Mouse (Mus musculus) cerebellum, adult 11 months (tissue): Measurements from ENCODE around the gene Zfp366.
A peak's percentile ranks its signal among the peaks of the same experiment; 100 is the strongest.

Source experiments
- DNase-seq: peaks from one replicate; pipeline ENCODE4 v3.0.0; 2022

Gene Zfp366

GRCm38 (mm10) chr13:99186859-99187258 lies 2.2 kb downstream of the Zfp366 start:
- no peak for DNase-seq

- no peak for DNase-seq
Measured at GRCm38 (mm10) chr13:99187456-99187855, 2.8 kb downstream of the Zfp366 start.

GRCm38 (mm10) chr13:99188625-99189024 lies 4.0 kb downstream of the Zfp366 start:
- no peak for DNase-seq

GRCm38 (mm10) chr13:99189671-99190070 lies 5.0 kb downstream of the Zfp366 start:
- no peak for DNase-seq

- DNase-seq, result no peak
Measured at GRCm38 (mm10) chr13:99190466-99190865, 5.8 kb downstream of the Zfp366 start.

- no peak for DNase-seq
Measured at GRCm38 (mm10) chr13:99191063-99191462, 6.4 kb downstream of the Zfp366 start.

- no peak for DNase-seq
Measured at GRCm38 (mm10) chr13:99196314-99196713, 11.7 kb downstream of the Zfp366 start.

- DNase-seq, result no peak
Measured at GRCm38 (mm10) chr13:99196865-99197264, 12.2 kb downstream of the Zfp366 start.

- no peak for DNase-seq
Measured at GRCm38 (mm10) chr13:99201647-99202574, 17.3 kb downstream of the Zfp366 start.

GRCm38 (mm10) chr13:99207214-99207613 lies 22.6 kb downstream of the Zfp366 start:
- DNase-seq, result no peak

GRCm38 (mm10) chr13:99209859-99210258 lies 25.2 kb downstream of the Zfp366 start:
- DNase-seq, result no peak

- no peak for DNase-seq
Measured at GRCm38 (mm10) chr13:99210837-99211236, 26.2 kb downstream of the Zfp366 start.

- no peak for DNase-seq
Measured at GRCm38 (mm10) chr13:99212976-99213375, 28.4 kb downstream of the Zfp366 start.

- DNase-seq, result no peak
Measured at GRCm38 (mm10) chr13:99216005-99216404, 31.4 kb downstream of the Zfp366 start.

- DNase-seq, result no peak
Measured at GRCm38 (mm10) chr13:99217984-99218383, 33.4 kb downstream of the Zfp366 start.

GRCm38 (mm10) chr13:99219586-99219985 lies 35.0 kb downstream of the Zfp366 start:
- DNase-seq, result no peak

GRCm38 (mm10) chr13:99221996-99222395 lies 37.4 kb downstream of the Zfp366 start:
- no peak for DNase-seq

- DNase-seq, result no peak
Measured at GRCm38 (mm10) chr13:99222476-99222875, 37.9 kb downstream of the Zfp366 start.

GRCm38 (mm10) chr13:99223321-99223884 lies 38.8 kb downstream of the Zfp366 start:
- DNase-seq, result peak; percentile 8

GRCm38 (mm10) chr13:99223917-99224316 lies 39.3 kb downstream of the Zfp366 start:
- no peak for DNase-seq

- DNase-seq, result no peak
Measured at GRCm38 (mm10) chr13:99225374-99226240, 41.0 kb downstream of the Zfp366 start.

- DNase-seq, result no peak
Measured at GRCm38 (mm10) chr13:99226809-99227208, 42.2 kb downstream of the Zfp366 start.
